Mouse (Mus musculus): ENCODE results near the gene Nell2. TPM values are rescaled to one million over a fixed set of nuclear protein-coding genes. Genes with fewer than 3 reads are reported as not detected.
A peak's percentile ranks its signal among the peaks of the same experiment; 100 is the strongest.

Nell2 gene
- polyA plus RNA-seq, 1 experiment: 319 TPM

DNA sequence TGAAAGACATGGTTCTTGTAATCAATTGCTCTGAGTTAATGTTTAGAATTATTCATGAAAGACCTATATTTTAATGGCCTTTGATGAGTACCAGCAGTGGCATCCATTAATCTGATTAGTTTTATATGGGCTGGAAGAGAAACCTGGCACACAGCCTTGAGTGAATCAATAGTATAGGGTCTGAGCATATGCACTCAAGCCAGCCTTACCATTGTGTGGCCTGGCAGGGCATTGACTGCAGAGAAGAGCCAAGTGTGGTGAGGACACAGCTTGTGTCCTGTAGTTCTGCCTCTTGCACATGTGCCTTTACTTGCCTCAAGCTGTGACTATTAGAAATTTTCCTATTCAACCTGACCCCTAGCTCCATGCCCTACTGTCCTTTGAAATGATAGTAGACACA is 426.8 kb downstream of the Nell2 start:
- Histone ChIP-seq H3K4me3 (ENCODE audit: insufficient read depth, low read length) (no peak overlapping the region), H3K27ac (ENCODE audit: insufficient read depth, low read length) (no peak overlapping the region), H3K4me1 (ENCODE audit: control insufficient read depth, insufficient read depth, low read length) (peaks cover 3% of the 10 kb centered on the region)
- TF ChIP-seq CTCF (IDR thresholded peaks at IDR 0.05; ENCODE audit: extremely low read depth, insufficient read depth, low read length): no peak
- no peak for TF ChIP-seq POLR2A (IDR thresholded peaks at IDR 0.05; ENCODE audit: extremely low read depth, insufficient read depth, low read length)

DNA sequence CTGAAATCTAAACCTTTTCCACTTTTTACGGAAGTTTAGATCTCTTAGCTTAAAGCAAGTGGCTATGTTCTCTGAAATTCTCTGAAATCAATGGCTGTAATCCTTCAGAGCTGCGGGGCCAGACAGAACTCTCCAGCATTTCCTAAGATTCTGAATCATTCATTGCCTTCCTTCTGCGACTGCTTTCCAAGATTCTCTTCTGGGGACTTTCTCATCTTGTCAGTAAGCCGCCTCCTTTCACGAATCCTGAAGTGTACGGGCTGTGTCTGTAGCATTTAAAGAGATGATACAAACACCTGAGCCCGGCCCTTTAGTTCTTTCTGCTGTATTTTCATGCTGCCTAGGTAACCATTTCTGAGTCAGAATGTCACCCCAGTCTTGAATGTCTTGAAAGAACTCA is 428.2 kb downstream of the Nell2 start:
- Histone ChIP-seq H3K4me1 (ENCODE audit: control insufficient read depth, insufficient read depth, low read length) (peaks cover 3% of the 10 kb centered on the region), H3K27ac (ENCODE audit: insufficient read depth, low read length) (no peak overlapping the region), H3K4me3 (ENCODE audit: insufficient read depth, low read length) (no peak overlapping the region)
- TF ChIP-seq CTCF (IDR thresholded peaks at IDR 0.05; ENCODE audit: extremely low read depth, insufficient read depth, low read length) (no peak), POLR2A (IDR thresholded peaks at IDR 0.05; ENCODE audit: extremely low read depth, insufficient read depth, low read length) (no peak)

DNA sequence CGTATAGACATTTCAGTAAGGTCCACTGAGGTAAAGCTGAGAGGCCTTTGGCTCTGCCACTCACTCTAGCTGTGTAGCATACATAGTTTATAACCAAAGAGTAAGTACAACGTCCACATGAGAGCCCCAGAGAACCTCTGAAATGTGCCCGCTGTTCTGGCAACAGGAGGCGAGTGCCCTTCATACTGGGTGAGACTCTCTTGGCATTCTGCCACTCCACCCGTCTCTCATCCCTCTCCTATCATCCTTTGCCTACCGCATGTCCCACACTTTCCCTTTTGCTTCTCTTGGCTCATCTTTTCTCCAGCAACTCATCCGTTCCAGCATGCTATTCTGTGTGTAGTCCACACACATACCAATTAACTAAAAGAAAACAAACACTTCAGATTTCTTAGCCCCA is 442.4 kb downstream of the Nell2 start:
- Histone ChIP-seq H3K4me1 (ENCODE audit: control insufficient read depth, insufficient read depth, low read length) (no peaks in the 10 kb centered on the region), H3K27ac (ENCODE audit: insufficient read depth, low read length) (no peak overlapping the region), H3K4me3 (ENCODE audit: insufficient read depth, low read length) (no peak overlapping the region)
- TF ChIP-seq POLR2A (IDR thresholded peaks at IDR 0.05; ENCODE audit: extremely low read depth, insufficient read depth, low read length) (no peak), CTCF (IDR thresholded peaks at IDR 0.05; ENCODE audit: extremely low read depth, insufficient read depth, low read length) (no peak)

DNA sequence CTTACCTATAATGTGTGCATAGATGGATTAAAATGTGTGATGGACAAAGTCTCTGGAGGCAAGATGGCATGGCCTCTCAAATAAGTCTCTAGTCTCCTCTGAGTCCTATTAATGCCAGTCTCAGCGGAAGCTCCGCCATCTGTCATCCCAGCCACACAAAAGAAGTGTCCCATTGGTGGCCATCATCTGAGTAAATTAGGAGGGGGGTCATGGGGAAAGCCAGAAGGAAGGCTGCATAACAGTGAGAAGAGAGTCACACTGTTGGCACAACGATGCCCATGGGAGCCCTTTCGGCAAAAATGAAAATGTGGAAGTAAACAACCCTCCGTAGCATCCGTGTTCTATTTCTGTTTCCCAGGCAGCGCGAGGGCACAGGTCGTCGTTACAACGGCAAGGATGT is 446.7 kb downstream of the Nell2 start:
- TF ChIP-seq CTCF (IDR thresholded peaks at IDR 0.05; ENCODE audit: extremely low read depth, insufficient read depth, low read length): no peak
- TF ChIP-seq POLR2A (IDR thresholded peaks at IDR 0.05; ENCODE audit: extremely low read depth, insufficient read depth, low read length): no peak
- H3K4me1 ChIP-seq (ENCODE audit: control insufficient read depth, insufficient read depth, low read length): no peaks in the 10 kb centered on the region
- H3K27ac ChIP-seq (ENCODE audit: insufficient read depth, low read length): no peak overlapping the region
- no peak overlapping the region for H3K4me3 ChIP-seq (ENCODE audit: insufficient read depth, low read length)

DNA sequence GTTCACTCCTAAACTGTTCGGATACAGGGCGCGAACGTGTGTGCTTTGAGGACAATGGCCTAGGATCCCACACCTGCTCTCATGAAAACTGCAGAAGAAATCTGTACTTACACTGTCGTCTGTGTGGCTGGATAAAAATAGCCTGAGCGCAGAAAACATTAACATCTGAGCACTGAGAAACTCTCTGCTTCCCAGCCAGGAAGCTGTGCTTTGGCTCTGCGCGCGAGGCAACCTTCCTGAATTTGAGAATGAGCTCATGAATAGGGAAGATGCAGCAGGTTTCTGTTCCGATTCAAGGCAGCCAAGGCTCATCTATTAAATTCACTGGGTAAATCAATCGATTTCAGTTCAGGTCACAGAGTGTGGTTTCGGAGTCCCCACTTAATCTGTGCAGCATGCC is 453.0 kb downstream of the Nell2 start:
- Histone ChIP-seq H3K27ac (ENCODE audit: insufficient read depth, low read length) (no peak overlapping the region), H3K4me3 (ENCODE audit: insufficient read depth, low read length) (no peak overlapping the region), H3K4me1 (ENCODE audit: control insufficient read depth, insufficient read depth, low read length) (0 out of 2 replicates have a peak, but pooled peaks cover 1% of the 10 kb centered on the region)
- TF ChIP-seq POLR2A (IDR thresholded peaks at IDR 0.05; ENCODE audit: extremely low read depth, insufficient read depth, low read length) (no peak), CTCF (IDR thresholded peaks at IDR 0.05; ENCODE audit: extremely low read depth, insufficient read depth, low read length) (no peak)

DNA sequence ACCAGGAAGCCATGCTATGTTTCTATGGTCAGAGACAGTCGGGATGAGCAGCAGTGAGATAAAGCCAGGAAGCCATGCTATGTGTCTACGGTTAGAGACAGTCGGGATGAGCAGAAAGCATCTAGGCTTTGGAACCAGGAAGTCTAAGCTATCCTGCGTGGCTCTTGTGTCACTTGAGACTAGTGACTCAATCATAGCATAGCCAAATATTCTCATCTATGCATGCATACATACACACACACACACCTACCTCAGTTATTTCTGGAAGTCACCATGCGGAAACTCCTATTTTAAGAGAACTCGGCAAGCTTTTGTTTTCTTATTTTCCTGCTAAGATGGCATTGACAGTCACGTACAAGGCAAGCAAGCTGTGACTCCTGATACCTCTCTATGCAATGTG is 457.5 kb downstream of the Nell2 start:
- no peak overlapping the region for H3K4me3 ChIP-seq (ENCODE audit: insufficient read depth, low read length)
- H3K4me1 ChIP-seq (ENCODE audit: control insufficient read depth, insufficient read depth, low read length): peaks cover 8% of the 10 kb centered on the region; the same call in 1 of the 2 replicates
- H3K27ac ChIP-seq (ENCODE audit: insufficient read depth, low read length): no peak overlapping the region
- TF ChIP-seq CTCF (IDR thresholded peaks at IDR 0.05; ENCODE audit: extremely low read depth, insufficient read depth, low read length): no peak
- TF ChIP-seq POLR2A (IDR thresholded peaks at IDR 0.05; ENCODE audit: extremely low read depth, insufficient read depth, low read length): no peak

DNA sequence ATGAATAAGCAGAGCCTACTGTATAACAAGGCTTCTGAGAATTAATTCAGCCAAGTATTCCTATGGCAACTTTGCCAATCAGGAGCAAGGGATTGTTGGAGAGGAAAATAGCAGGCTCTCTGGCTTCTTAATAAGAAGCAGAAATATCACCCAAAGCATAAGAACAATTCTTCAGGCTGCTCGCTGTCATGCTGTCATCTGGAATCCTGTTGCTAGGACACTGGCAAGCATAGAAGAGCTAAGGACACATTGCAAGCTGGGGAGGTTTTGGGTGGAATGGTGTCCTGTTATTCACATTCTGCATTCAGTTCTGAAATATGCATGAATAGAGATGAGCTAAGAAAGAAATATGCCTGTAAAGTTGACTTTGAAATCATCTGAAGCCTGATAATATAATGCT is 459.6 kb downstream of the Nell2 start:
- peaks cover 7% of the 10 kb centered on the region; the same call in 1 of the 2 replicates for H3K4me1 ChIP-seq (ENCODE audit: control insufficient read depth, insufficient read depth, low read length)
- TF ChIP-seq POLR2A (IDR thresholded peaks at IDR 0.05; ENCODE audit: extremely low read depth, insufficient read depth, low read length) (no peak), CTCF (IDR thresholded peaks at IDR 0.05; ENCODE audit: extremely low read depth, insufficient read depth, low read length) (no peak)
- H3K27ac ChIP-seq (ENCODE audit: insufficient read depth, low read length): peak overlapping the region; percentile 76
- no peak overlapping the region for H3K4me3 ChIP-seq (ENCODE audit: insufficient read depth, low read length)

DNA sequence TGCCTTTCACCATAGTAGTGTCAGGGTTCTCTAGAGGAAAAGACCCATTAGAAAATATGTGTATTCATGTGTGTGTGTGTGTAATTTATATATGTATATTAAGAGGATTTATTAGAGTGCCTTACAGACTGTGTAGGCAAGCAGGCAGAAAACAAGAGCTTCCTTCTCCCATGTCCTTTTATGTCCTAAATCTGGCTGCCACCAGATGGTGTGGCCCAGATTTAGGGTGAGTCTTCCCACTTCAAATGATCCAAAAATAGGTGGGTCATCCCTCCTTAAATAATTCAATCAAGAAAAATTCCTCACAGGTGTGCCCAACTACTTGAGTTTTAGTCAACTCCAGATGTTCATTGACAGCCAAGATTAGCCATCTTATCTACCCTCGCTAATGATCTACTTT is 460.3 kb downstream of the Nell2 start:
- peaks cover 7% of the 10 kb centered on the region; the same call in 1 of the 2 replicates for H3K4me1 ChIP-seq (ENCODE audit: control insufficient read depth, insufficient read depth, low read length)
- no peak overlapping the region for H3K4me3 ChIP-seq (ENCODE audit: insufficient read depth, low read length)
- peak overlapping the region; percentile 76; the same call in 1 of the 2 replicates for H3K27ac ChIP-seq (ENCODE audit: insufficient read depth, low read length)
- TF ChIP-seq CTCF (IDR thresholded peaks at IDR 0.05; ENCODE audit: extremely low read depth, insufficient read depth, low read length) (no peak), POLR2A (IDR thresholded peaks at IDR 0.05; ENCODE audit: extremely low read depth, insufficient read depth, low read length) (no peak)

DNA sequence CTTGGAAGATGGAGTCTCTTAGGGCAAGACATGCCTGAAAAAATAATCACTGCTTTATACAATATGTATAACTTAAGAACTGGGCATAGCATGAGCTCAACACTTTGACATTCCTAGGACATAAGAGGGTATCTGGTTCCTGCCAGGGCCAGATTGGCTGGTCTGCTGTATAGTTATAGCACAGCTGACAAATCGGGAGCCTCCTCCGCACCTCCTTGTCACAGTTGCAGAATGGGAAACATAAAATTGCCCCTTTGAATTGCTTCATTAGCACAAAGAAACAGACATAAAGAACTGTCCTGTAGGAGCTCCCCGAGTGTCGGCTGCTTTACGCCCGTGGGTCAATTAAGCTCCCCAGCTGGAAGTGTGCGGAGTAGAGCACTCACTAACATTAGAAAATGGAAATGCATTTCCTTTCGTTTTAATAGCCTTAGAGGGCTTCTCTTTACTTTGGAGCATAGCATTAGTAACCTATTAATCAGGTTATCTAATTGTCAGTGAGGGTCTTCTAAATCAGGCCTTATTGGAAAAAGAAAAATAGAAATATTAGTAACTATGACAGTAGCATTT is 473.2 kb downstream of the Nell2 start:
- Histone ChIP-seq H3K4me3 (ENCODE audit: insufficient read depth, low read length) (no peak overlapping the region), H3K4me1 (ENCODE audit: control insufficient read depth, insufficient read depth, low read length) (no peaks in the 10 kb centered on the region), H3K27ac (ENCODE audit: insufficient read depth, low read length) (no peak overlapping the region)
- no peak for TF ChIP-seq POLR2A (IDR thresholded peaks at IDR 0.05; ENCODE audit: extremely low read depth, insufficient read depth, low read length)
- no peak for TF ChIP-seq CTCF (IDR thresholded peaks at IDR 0.05; ENCODE audit: extremely low read depth, insufficient read depth, low read length)

DNA sequence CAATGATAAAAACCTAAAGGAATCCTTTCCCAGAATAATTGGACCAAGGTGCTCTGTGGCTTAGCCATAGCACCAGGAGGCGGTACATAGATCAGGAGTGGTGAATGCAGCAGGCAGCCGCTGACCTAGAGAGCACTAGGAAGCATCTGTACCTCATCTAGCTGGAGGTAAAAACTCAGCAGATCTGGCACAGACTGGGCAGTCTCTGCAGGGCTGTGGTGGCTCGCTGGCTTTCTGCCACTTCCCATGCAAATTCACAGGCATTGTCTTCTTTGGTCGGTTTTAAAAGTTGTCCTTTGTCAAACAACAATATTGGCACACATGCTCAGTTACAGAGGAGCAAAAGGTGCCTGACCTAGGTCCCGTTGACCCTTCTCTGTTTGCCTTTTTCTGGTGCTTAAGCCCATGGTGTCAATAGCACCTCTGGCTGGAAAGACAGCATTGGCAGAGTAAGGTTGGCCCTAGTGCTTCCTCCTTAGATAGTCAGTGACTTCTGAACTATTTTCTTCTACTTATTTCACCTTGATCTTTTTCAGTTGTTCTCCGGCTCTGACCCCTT is 479.1 kb downstream of the Nell2 start:
- H3K4me1 ChIP-seq (ENCODE audit: control insufficient read depth, insufficient read depth, low read length): peaks cover under 1% of the 10 kb centered on the region; the same call in 1 of the 2 replicates
- no peak overlapping the region for H3K27ac ChIP-seq (ENCODE audit: insufficient read depth, low read length)
- TF ChIP-seq CTCF (IDR thresholded peaks at IDR 0.05; ENCODE audit: extremely low read depth, insufficient read depth, low read length) (no peak), POLR2A (IDR thresholded peaks at IDR 0.05; ENCODE audit: extremely low read depth, insufficient read depth, low read length) (no peak)
- no peak overlapping the region for H3K4me3 ChIP-seq (ENCODE audit: insufficient read depth, low read length)

Data from cortical plate, adult 2 months (tissue).